Mouse (Mus musculus): Measurements from ENCODE around the gene Tesc.

The Tesc gene

DNA sequence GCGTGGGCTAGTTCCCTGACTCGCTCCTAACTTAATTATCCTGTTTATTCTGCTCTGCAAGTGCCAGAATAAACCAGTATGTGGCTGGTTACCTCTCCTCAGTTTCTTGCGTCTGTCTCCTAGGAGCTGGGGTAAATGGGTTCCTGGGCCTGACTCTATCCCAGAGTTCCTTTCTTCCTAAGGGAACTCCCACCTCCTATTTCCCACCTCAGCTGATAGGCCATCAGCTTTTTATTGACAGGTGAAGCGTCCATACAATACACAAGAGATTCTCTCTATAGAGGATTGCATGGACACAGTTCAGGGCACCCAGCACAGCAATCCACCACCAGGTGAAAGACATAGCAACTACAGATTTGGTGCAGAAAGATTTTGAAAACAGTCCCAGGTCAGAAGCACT, 16.2 kb downstream of the Tesc start:
- DNase-seq (ENCODE audit: low read depth, low spot score), result no peak

GRCm38 (mm10) chr5:118044907-118045306, 17.4 kb downstream of the Tesc start:
- no peak for DNase-seq (ENCODE audit: low read depth, low spot score)

- no peak for DNase-seq (ENCODE audit: low read depth, low spot score)
These were observed 17.8 kb downstream of the Tesc start for GRCm38 (mm10) chr5:118045385-118045784.

- no peak for DNase-seq (ENCODE audit: low read depth, low spot score)
These were observed 19.7 kb downstream of the Tesc start for GRCm38 (mm10) chr5:118047091-118047757.

DNA sequence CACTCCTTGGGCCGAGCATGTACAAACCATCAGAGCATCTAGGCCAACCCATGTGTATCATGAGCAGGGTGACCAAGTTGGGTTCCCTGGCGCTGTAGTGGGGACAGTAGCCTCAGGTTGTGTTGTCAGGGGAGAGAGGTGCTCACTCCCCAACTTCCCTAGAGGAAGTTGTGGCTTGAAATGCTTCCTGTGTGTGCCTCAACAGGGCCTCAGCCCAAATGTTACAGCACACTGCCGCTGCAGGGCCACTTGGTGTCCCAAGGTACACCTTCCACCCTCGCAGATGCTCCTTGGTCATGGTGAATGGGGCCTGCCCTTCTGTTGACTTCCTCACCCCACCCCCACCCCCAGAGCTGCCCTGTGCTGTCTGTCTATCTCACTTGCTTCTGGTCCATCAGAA, 20.9 kb downstream of the Tesc start:
- no peak for DNase-seq (ENCODE audit: low read depth, low spot score)

- DNase-seq (ENCODE audit: low read depth, low spot score), result no peak
These were observed 21.4 kb downstream of the Tesc start for GRCm38 (mm10) chr5:118048928-118049327.

DNA sequence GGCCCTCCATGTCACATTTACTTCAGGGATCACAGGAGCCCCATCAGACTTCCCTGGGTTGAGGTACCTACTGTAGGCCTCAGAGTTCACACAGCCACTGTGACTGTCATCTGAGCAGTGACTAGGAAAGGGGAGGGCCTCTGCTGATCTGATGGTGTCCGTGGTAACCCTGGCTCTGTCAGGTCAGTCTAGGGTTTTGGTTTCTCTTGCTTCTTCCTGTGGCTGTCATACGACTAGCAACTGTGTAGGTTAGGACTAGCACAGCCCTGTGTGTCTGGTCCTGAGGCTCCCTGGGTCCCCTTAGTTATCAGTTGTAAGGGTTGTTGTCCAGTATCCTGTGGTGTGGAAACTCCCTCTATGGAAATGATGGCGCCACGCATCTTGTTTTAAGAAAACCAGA, 23.2 kb downstream of the Tesc start:
- DNase-seq (ENCODE audit: low read depth, low spot score), result no peak

DNA sequence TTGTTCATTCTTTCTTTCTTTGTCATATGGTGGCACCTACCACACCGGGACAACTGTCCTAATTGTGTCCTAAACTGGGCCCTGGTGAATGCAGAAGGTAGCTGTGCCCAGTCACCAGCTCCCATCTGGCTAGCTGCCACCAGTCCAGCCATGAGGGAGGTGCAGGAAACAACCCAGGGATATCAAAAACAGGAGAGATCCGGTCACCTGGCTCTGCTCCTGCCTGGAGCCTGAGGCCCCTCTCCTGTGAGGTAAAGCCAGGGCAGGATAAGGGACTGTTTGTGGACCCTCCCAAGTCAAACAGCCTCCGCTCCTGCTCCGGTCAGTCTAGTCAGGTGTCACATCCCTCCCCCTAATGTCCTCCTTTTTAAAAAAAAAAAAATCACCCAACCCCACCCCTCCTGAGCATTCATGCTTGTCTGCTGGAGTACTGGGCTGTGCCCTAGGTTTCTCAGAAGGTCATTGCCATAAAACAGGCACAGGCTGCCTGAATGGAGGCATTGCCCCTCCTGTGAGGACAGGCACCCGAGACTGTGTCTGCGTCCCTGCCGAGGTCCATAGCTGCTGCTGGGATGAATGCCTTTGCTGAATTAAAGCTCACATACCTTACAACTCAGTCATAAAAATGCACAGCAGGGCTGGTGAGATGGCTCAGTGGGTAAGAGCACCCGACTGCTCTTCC, 24.6 kb downstream of the Tesc start:
- DNase-seq (ENCODE audit: low read depth, low spot score), result no peak

GRCm38 (mm10) chr5:118053205-118053604, 25.7 kb downstream of the Tesc start:
- DNase-seq (ENCODE audit: low read depth, low spot score), result no peak

GRCm38 (mm10) chr5:118057508-118058111, 30.1 kb downstream of the Tesc start:
- DNase-seq (ENCODE audit: low read depth, low spot score), result no peak

GRCm38 (mm10) chr5:118058858-118059257, 31.3 kb downstream of the Tesc start:
- no peak for DNase-seq (ENCODE audit: low read depth, low spot score)

GRCm38 (mm10) chr5:118059646-118060045, 32.1 kb downstream of the Tesc start:
- no peak for DNase-seq (ENCODE audit: low read depth, low spot score)

- no peak for DNase-seq (ENCODE audit: low read depth, low spot score)
These were observed 33.8 kb downstream of the Tesc start for GRCm38 (mm10) chr5:118061391-118061790.

DNA sequence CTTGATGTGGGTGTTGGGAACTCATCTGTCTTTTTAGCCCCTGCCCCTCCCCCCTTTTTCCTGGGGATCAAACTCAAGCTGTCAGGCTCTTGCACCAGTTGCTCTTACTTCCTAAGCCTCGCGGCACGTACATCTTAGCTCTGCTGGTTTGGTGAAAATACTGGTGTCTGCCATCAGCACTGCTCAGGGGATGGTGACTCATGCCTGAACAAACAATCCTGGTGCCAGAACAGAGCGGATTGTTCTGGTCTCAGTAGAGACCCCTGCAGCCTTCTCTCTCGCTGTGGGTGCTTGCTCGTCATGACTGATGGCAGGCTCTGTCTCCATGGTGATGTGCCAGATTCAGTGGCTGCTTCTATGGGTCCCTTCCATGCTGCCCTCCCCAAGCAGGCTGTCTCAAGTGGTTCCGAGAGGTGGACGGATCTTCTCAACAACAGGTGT, 35.7 kb downstream of the Tesc start:
- peak; percentile 68 for DNase-seq (ENCODE audit: low read depth, low spot score)

DNA sequence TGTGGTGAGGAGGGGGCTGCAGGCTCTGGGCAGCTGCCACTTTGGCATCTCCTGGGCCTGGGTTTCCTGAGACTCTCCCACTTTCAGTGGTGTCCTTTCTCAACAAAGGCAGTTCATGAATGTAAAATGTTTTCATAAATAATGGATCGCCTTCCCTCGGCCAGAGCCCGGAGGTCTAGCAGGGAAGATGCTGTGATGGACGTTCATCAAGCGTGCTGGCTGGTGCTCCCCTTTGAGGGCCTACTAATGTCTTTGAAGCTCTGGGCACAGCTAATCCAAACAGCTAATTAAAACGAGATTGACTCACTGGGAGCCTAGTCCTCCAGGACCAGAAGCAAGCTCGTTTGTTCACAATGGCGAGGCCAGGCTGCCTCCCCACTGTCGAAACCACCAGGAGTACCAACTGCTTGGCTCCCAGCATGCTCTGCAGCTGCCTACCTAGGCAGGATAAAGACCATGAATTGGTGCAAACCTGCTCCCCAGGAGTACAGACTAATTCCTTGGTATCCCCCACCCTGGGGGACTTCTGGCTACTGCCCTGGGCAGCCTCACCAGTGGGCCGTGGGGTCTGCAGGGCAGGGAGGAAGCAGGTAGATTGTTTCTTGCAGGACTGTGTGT, 36.9 kb downstream of the Tesc start:
- no peak for DNase-seq (ENCODE audit: low read depth, low spot score)

DNA sequence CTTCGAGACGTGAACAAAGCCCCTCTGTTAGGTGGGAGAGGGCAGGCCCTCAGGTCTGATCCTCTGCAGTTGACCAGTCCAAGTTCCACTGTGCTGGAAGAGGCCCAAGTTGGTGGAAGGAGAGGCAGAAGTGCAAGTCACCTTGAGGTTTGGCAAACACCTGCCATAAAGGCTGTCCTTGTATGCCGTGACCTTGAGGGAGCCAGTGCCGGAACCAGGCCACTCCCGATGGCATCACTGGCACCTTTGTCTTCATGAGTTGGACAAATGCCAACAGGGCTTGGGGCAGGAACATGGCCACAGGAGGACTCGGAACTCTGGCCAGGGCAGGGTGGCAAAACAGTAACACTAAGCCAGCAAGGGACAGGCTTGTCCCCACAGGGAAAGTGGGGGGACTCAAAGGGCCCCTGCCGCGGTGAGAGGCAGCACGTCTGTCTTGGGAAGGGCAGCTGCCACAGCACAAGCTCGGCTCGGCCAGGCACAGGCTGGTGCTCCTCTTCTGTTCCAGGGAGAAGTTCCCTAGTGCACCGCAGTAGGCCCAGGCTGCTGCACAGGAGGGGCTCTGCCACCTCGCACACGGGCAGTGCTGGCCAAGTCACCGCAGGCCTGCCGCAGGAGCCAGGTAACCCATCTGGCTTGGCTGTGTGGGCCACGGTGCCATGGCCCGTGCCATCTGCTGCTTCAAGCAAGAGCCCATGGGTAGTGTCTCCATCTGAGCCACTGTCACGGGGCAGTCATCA, 38.1 kb downstream of the Tesc start:
- DNase-seq (ENCODE audit: low read depth, low spot score), result no peak

- DNase-seq (ENCODE audit: low read depth, low spot score), result peak; percentile 79
These were observed 39.3 kb downstream of the Tesc start for GRCm38 (mm10) chr5:118066828-118067227.

GRCm38 (mm10) chr5:118067572-118067971, 40.0 kb downstream of the Tesc start:
- peak; percentile 56 for DNase-seq (ENCODE audit: low read depth, low spot score)

DNA sequence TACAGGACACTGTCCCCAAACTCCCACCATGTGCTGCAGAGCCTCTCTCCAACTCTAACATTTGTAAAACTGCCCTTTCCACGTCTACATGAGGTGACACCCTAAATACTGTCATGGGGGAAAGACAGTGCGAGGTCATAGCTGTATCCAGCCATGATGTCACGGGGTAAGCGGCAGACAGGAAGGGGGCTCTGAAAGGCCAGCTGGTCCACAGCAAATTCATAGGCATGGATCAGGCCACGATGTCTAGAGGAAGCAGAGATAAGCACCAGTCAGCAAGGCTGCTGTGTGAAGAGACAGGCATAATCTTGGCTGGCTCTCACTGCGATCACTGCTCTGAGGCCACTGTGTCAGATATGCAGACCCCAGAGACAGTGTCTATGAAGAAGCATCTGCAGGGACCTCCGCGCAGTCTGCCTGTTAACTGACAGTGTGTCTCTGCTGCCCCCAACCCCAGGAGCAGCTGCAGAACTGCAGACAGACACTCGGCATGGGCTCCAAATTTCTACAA, 40.5 kb downstream of the Tesc start:
- no peak for DNase-seq (ENCODE audit: low read depth, low spot score)

DNA sequence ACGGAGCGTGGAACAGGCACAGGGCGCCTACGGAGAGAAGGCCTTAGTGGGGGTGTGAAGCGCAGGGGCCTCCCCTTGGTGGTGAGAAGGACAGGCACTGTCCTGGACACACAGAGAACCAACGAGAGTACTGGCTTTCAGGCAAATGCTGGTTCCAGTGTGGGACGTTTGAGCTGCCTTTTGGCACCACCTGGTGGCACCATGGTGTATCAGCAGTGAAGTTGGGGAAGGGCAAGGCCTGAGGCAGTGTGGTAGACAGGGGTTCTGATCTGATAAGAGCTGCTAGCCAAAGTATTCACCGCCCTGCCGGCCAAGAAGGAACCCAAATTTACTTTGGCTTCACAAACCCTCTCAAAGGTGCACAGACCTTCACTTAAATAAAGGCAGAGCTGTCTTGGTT, 41.8 kb downstream of the Tesc start:
- peak; percentile 89 for DNase-seq (ENCODE audit: low read depth, low spot score)

- DNase-seq (ENCODE audit: low read depth, low spot score), result no peak
These were observed 44.2 kb downstream of the Tesc start for GRCm38 (mm10) chr5:118071766-118072165.
